Mouse (Mus musculus): Measurements from ENCODE around the gene Fanci. TPM values are rescaled to one million over a fixed set of nuclear protein-coding genes. Genes with fewer than 3 reads are reported as not detected.
A peak's percentile ranks its signal among the peaks of the same experiment; 100 is the strongest.

Gene Fanci
- polyA plus RNA-seq, 1 experiment from 2014 or later: 6.9 TPM

DNA sequence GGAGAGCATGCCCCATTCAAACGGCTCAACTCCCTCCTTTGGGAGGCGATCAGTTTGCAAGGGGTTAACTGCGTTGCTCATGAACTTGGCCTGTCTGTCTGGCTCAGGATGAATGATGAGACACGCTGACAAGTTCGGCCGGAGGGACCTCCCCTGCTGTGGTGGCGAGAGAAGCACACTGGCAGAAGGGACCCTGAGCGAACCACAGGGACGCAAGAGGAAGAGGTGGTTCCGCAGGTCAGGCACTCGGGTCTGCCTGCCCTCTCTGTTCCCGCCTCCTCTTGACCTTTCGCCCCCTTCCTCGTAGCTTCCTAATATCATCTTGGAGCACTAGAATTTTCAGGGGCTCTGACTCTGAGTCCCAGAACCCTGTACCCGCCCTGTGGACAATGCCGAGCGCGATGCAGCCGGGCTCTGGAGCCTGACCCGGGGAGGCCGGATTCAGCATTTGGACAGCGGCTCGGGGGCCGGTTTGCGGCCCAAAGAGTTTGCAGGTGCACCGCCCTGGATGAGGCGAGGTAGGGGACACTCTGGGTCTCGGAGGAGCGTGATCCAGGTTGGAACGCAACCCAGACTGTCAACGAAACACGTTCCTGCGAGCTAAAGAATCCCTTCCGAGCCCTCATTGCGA lies 107.4 kb downstream of the Fanci start:
- Histone ChIP-seq H3K9me3 (replicated peaks; ENCODE audit: control insufficient read depth, low read length) (no peaks in the 10 kb centered on the region), H3K9ac (ENCODE audit: low read length) (peak overlapping the region; percentile 100), H3K4me1 (ENCODE audit: control insufficient read depth, insufficient read depth, low read length) (peaks cover 19% of the 10 kb centered on the region), H3K36me3 (ENCODE audit: control insufficient read depth, insufficient read depth, low read length) (peaks cover 24% of the 10 kb centered on the region), H3K27me3 (replicated peaks; ENCODE audit: control insufficient read depth, insufficient read depth, low read length) (no peaks in the 10 kb centered on the region), H3K27ac (ENCODE audit: low read depth, low read length) (peak overlapping the region; percentile 100), H3K4me3 (ENCODE audit: low read depth, low read length) (peak overlapping the region; percentile 99), H3K4me2 (ENCODE audit: low read length) (peak overlapping the region; percentile 99)
- ATAC-seq (peak; percentile 11), DNase-seq (ENCODE audit: low spot score) (peak; percentile 92)
- 0% methylated on average over 35 of the region's 35 CpGs for WGBS

Other genes with a start within 250 kb of the Fanci start
- 156 and 176 TPM in 2 replicates for gene Mfge8, start 242.9 kb upstream of the Fanci start, polyA plus RNA-seq (2014; fragmentation: Nextera tagmentation; extraction: Ambion mirVana)
- 22.3 and 23.5 TPM in 2 replicates for gene Abhd2, start 118.7 kb upstream of the Fanci start, polyA plus RNA-seq (2014; fragmentation: Nextera tagmentation; extraction: Ambion mirVana)
- 80.0 and 81.0 TPM in 2 replicates for gene Rlbp1, start 4.9 kb upstream of the Fanci start, polyA plus RNA-seq (2014; fragmentation: Nextera tagmentation; extraction: Ambion mirVana)
- 20.2 and 23.4 TPM in 2 replicates for gene Polg, start 74.4 kb downstream of the Fanci start, polyA plus RNA-seq (2014; fragmentation: Nextera tagmentation; extraction: Ambion mirVana)
- 1.6 and 4.2 TPM in 2 replicates for gene Rhcg, start 225.7 kb downstream of the Fanci start, polyA plus RNA-seq (2014; fragmentation: Nextera tagmentation; extraction: Ambion mirVana)